Mouse (Mus musculus): ENCODE data around the gene Lrrc8b. TPM values are rescaled to one million over a fixed set of nuclear protein-coding genes. Genes with fewer than 3 reads are reported as not detected.
A peak's percentile ranks its signal among the peaks of the same experiment; 100 is the strongest.

Lrrc8b gene
- polyA plus RNA-seq (2014; fragmentation: Nextera tagmentation; extraction: Ambion mirVana): 22.9 and 25.4 TPM in 2 replicates

GRCm38 (mm10) chr5:105415198-105415791, at the start of gene Lrrc8b:
Gene Lrrc8b (plus strand): TSS chr5:105415775.
- peaks cover 3% of the 10 kb centered on the region; the same call in 1 of the 2 replicates for H3K4me1 ChIP-seq (ENCODE audit: control insufficient read depth, insufficient read depth, low read length)
- H3K27ac ChIP-seq (ENCODE audit: low read depth, low read length): peak within 1 kb of the TSS; percentile 85
- no peaks in the 10 kb centered on the region for H3K27me3 ChIP-seq (ENCODE audit: control insufficient read depth, insufficient read depth, low read length)
- peak within 1 kb of the TSS; percentile 99 for H3K9ac ChIP-seq (replicated peaks; ENCODE audit: low read depth, low read length)
- H3K9me3 ChIP-seq (ENCODE audit: control insufficient read depth, low read length): no peaks in the 10 kb centered on the region
- H3K4me2 ChIP-seq (ENCODE audit: low read depth, low read length): peak within 1 kb of the TSS; percentile 89
- under 1% methylated on average over 47 of the region's 63 CpGs for WGBS
- no peaks in the 10 kb centered on the region for H3K36me3 ChIP-seq (ENCODE audit: control insufficient read depth, insufficient read depth, low read length)
- peak; percentile 95 for ATAC-seq (ENCODE audit: low read depth)
- H3K4me3 ChIP-seq (ENCODE audit: low read depth, low read length): peak within 1 kb of the TSS; percentile 82

DNA sequence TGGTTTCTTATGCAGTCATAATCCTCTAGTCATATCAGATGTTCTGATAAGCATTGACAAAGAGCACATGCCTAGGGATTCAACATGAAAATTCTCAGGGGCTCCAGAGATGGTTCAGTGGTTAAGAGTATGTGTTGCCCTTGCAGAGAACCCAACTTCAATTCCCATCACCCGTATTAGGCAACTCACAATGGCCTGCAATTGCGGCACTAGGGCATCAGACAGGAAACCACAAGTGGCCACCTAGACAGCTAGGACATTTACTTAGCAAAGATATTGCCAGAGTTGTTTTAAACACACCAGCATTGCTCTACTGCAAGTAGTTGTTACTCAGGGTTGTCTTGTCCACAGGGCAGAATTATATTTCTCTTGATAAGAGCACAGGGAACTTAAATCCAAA, 34.1 kb upstream of the Lrrc8b start:
- 89% methylated on average over 2 of the region's 2 CpGs for WGBS

GRCm38 (mm10) chr5:105390346-105390745, 25.2 kb upstream of the Lrrc8b start:
- Histone ChIP-seq H3K27me3 (ENCODE audit: control insufficient read depth, insufficient read depth, low read length) (no peaks in the 10 kb centered on the region), H3K9me3 (ENCODE audit: control insufficient read depth, low read length) (no peaks in the 10 kb centered on the region; the same call in 1 of the 2 replicates), H3K27ac (ENCODE audit: low read depth, low read length) (no peak overlapping the region), H3K9ac (replicated peaks; ENCODE audit: low read depth, low read length) (no peak overlapping the region), H3K4me1 (ENCODE audit: control insufficient read depth, insufficient read depth, low read length) (no peaks in the 10 kb centered on the region), H3K4me2 (ENCODE audit: low read depth, low read length) (no peak overlapping the region), H3K4me3 (ENCODE audit: low read depth, low read length) (no peak overlapping the region), H3K36me3 (ENCODE audit: control insufficient read depth, insufficient read depth, low read length) (no peaks in the 10 kb centered on the region)
- ATAC-seq (ENCODE audit: low read depth): no peak
- whole genome bisulfite sequencing: 100% methylated on average over 2 of the region's 2 CpGs

More for the DNA sequence above, 34.1 kb upstream of the Lrrc8b start:
- Histone ChIP-seq H3K27me3 (ENCODE audit: control insufficient read depth, insufficient read depth, low read length) (no peaks in the 10 kb centered on the region), H3K27ac (ENCODE audit: low read depth, low read length) (no peak overlapping the region), H3K36me3 (ENCODE audit: control insufficient read depth, insufficient read depth, low read length) (no peaks in the 10 kb centered on the region), H3K4me2 (ENCODE audit: low read depth, low read length) (no peak overlapping the region), H3K9me3 (ENCODE audit: control insufficient read depth, low read length) (no peaks in the 10 kb centered on the region), H3K4me1 (ENCODE audit: control insufficient read depth, insufficient read depth, low read length) (no peaks in the 10 kb centered on the region), H3K9ac (replicated peaks; ENCODE audit: low read depth, low read length) (no peak overlapping the region), H3K4me3 (ENCODE audit: low read depth, low read length) (no peak overlapping the region)
- ATAC-seq (ENCODE audit: low read depth): no peak

DNA sequence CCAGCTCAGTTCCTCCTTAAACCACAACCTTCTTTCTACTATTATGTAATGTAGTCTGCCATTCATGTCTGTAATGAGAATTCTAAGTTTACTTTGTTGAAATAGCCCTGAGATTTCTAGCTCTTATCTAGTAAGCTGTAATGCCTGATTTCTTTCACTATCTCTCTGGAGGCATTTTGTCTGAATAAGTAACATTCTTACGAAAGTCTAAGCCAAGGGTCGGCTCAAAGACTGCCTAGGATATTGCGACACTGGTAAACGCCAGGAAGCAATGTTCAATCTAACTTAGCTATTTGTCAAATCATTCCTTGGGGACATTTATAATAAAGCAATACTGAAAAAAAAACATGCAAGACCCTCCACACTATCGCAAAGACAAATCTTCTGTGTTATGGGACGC, 21.8 kb upstream of the Lrrc8b start:
- Histone ChIP-seq H3K27me3 (ENCODE audit: control insufficient read depth, insufficient read depth, low read length) (no peaks in the 10 kb centered on the region), H3K4me2 (ENCODE audit: low read depth, low read length) (no peak overlapping the region), H3K4me3 (ENCODE audit: low read depth, low read length) (no peak overlapping the region), H3K36me3 (ENCODE audit: control insufficient read depth, insufficient read depth, low read length) (no peaks in the 10 kb centered on the region), H3K4me1 (ENCODE audit: control insufficient read depth, insufficient read depth, low read length) (no peaks in the 10 kb centered on the region), H3K9ac (replicated peaks; ENCODE audit: low read depth, low read length) (no peak overlapping the region), H3K27ac (ENCODE audit: low read depth, low read length) (no peak overlapping the region), H3K9me3 (ENCODE audit: control insufficient read depth, low read length) (no peaks in the 10 kb centered on the region; the same call in 1 of the 2 replicates)
- 94% methylated on average over 6 of the region's 6 CpGs for WGBS
- no peak for ATAC-seq (ENCODE audit: low read depth)

GRCm38 (mm10) chr5:105395188-105395587, 20.4 kb upstream of the Lrrc8b start:
- H3K9ac ChIP-seq (replicated peaks; ENCODE audit: low read depth, low read length): no peak overlapping the region
- no peaks in the 10 kb centered on the region for H3K36me3 ChIP-seq (ENCODE audit: control insufficient read depth, insufficient read depth, low read length)
- ATAC-seq (ENCODE audit: low read depth): no peak
- no peaks in the 10 kb centered on the region; the same call in 1 of the 2 replicates for H3K9me3 ChIP-seq (ENCODE audit: control insufficient read depth, low read length)
- peaks cover 3% of the 10 kb centered on the region; the same call in 1 of the 2 replicates for H3K4me1 ChIP-seq (ENCODE audit: control insufficient read depth, insufficient read depth, low read length)
- no peak overlapping the region for H3K4me2 ChIP-seq (ENCODE audit: low read depth, low read length)
- WGBS: 91% methylated on average over 4 of the region's 4 CpGs
- H3K4me3 ChIP-seq (ENCODE audit: low read depth, low read length): no peak overlapping the region
- H3K27ac ChIP-seq (ENCODE audit: low read depth, low read length): no peak overlapping the region
- H3K27me3 ChIP-seq (ENCODE audit: control insufficient read depth, insufficient read depth, low read length): no peaks in the 10 kb centered on the region

GRCm38 (mm10) chr5:105398966-105399365, 16.6 kb upstream of the Lrrc8b start:
- WGBS: 74% methylated on average over 6 of the region's 6 CpGs
- ATAC-seq (ENCODE audit: low read depth): no peak
- Histone ChIP-seq H3K4me2 (ENCODE audit: low read depth, low read length) (no peak overlapping the region), H3K27ac (ENCODE audit: low read depth, low read length) (no peak overlapping the region), H3K4me1 (ENCODE audit: control insufficient read depth, insufficient read depth, low read length) (peaks cover 9% of the 10 kb centered on the region; the same call in 1 of the 2 replicates), H3K4me3 (ENCODE audit: low read depth, low read length) (no peak overlapping the region), H3K27me3 (ENCODE audit: control insufficient read depth, insufficient read depth, low read length) (no peaks in the 10 kb centered on the region), H3K36me3 (ENCODE audit: control insufficient read depth, insufficient read depth, low read length) (no peaks in the 10 kb centered on the region), H3K9ac (replicated peaks; ENCODE audit: low read depth, low read length) (no peak overlapping the region), H3K9me3 (ENCODE audit: control insufficient read depth, low read length) (no peaks in the 10 kb centered on the region; the same call in 1 of the 2 replicates)

- H3K4me2 ChIP-seq (ENCODE audit: low read depth, low read length): peak overlapping the region; percentile 56
- H3K4me3 ChIP-seq (ENCODE audit: low read depth, low read length): peak overlapping the region; percentile 26
- H3K9me3 ChIP-seq (ENCODE audit: control insufficient read depth, low read length): no peaks in the 10 kb centered on the region
- peak overlapping the region; percentile 16; the same call in 1 of the 2 replicates for H3K27ac ChIP-seq (ENCODE audit: low read depth, low read length)
- WGBS: 22% methylated on average over 13 of the region's 13 CpGs
- no peaks in the 10 kb centered on the region for H3K27me3 ChIP-seq (ENCODE audit: control insufficient read depth, insufficient read depth, low read length)
- no peaks in the 10 kb centered on the region for H3K36me3 ChIP-seq (ENCODE audit: control insufficient read depth, insufficient read depth, low read length)
- peaks cover 9% of the 10 kb centered on the region; the same call in 1 of the 2 replicates for H3K4me1 ChIP-seq (ENCODE audit: control insufficient read depth, insufficient read depth, low read length)
- ATAC-seq (ENCODE audit: low read depth): peak; percentile 68
- H3K9ac ChIP-seq (replicated peaks; ENCODE audit: low read depth, low read length): 0 out of 2 replicates have a peak overlapping the region, but pooled peaks have one; percentile 25
Observed at GRCm38 (mm10) chr5:105399631-105400423, 15.7 kb upstream of the Lrrc8b start.

DNA sequence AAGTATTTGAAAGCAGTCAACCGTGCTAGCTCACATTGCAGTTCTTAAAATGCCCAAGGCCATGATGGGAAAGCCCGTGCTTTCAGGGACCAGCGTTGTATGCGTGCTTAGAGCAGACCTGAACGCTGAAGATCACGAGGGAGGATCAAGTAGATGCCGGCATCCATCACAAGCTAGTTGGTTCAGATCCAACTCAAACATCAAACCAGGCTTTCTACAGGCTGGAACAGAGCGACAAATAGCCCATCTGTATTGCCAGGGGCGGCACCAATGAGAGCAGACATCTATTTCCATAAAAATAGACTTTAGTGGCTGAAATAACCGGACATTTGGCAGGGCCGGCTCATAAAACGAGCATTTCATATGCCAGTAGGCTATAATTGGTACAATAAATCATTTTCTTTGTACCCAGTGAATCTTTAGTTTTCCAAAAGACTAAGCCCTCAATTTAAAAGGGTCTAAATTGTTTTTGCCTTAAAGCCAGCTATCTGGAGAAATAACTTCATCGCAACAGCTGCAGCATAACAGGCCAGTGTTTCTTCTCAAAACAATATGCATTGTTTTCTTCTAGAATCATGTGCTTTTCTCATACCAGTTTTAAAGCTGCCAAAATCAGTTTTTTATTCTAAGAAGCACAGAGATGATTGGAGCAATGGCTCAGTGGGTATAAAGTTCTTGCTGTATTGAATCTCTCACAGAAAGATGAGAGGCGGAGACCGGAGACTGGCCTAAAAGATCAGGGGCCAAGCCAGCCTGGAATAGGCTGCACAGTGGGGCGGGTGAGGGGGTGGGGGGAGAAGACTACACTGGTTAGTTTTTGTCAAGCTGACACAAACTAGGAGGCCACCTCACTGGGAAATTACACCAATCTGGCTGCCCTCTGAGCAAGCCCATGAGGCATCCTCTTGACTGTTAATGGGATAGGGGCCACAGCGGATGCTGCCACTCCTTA, 14.9 kb upstream of the Lrrc8b start:
- 0 out of 2 replicates have a peak overlapping the region, but pooled peaks have one; percentile 25 for H3K9ac ChIP-seq (replicated peaks; ENCODE audit: low read depth, low read length)
- H3K36me3 ChIP-seq (ENCODE audit: control insufficient read depth, insufficient read depth, low read length): no peaks in the 10 kb centered on the region
- H3K27ac ChIP-seq (ENCODE audit: low read depth, low read length): peak overlapping the region; percentile 16; the same call in 1 of the 2 replicates
- 13% methylated on average over 17 of the region's 17 CpGs for WGBS
- H3K27me3 ChIP-seq (ENCODE audit: control insufficient read depth, insufficient read depth, low read length): no peaks in the 10 kb centered on the region
- peak overlapping the region; percentile 26 for H3K4me3 ChIP-seq (ENCODE audit: low read depth, low read length)
- peaks cover 9% of the 10 kb centered on the region; the same call in 1 of the 2 replicates for H3K4me1 ChIP-seq (ENCODE audit: control insufficient read depth, insufficient read depth, low read length)
- peak overlapping the region; percentile 56 for H3K4me2 ChIP-seq (ENCODE audit: low read depth, low read length)
- peak; percentile 88 for ATAC-seq (ENCODE audit: low read depth)
- H3K9me3 ChIP-seq (ENCODE audit: control insufficient read depth, low read length): no peaks in the 10 kb centered on the region

All from neural tube, embryonic 14.5 days (tissue).